Mouse (Mus musculus) hindbrain, embryonic 11.5 days (tissue): Measurements from ENCODE around the gene Megf6. TPM values are rescaled to one million over a fixed set of nuclear protein-coding genes. Genes with fewer than 3 reads are reported as not detected.
A peak's percentile ranks its signal among the peaks of the same experiment; 100 is the strongest.

Experiments used
- ATAC-seq: fragments of 200-750 bp; cut with Nextera tagmentation; 2 replicates; pipeline ENCODE4 v1.8.0; 2017; ENCODE audit warnings: mild to moderate bottlenecking, moderate TSS enrichment, moderate library complexity; ENCODE audit not compliant: low FRiP score
- DNase-seq: peaks from one replicate; pipeline ENCODE4 v3.0.0-alpha.2; 2015; ENCODE audit warnings: low spot score
- H3K27ac ChIP-seq: fragments of 300-500 bp; sonication (generic); 2 replicates; pipeline ENCODE4 v1.5.1; 2014; ENCODE audit warnings: mild to moderate bottlenecking, low read depth, low read length
- H3K27me3 ChIP-seq: fragments of 300-500 bp; sonication (generic); 2 replicates; pipeline ENCODE4 v1.6.1; 2014; ENCODE audit warnings: mild to moderate bottlenecking, low read length, moderate library complexity, mixed read lengths; ENCODE audit not compliant: control insufficient read depth, insufficient read depth
- H3K36me3 ChIP-seq: fragments of 300-500 bp; sonication (generic); 2 replicates; pipeline ENCODE4 v1.6.1; 2014; ENCODE audit warnings: mild to moderate bottlenecking, low read length, moderate library complexity, mixed read lengths; ENCODE audit not compliant: control insufficient read depth, insufficient read depth
- H3K4me1 ChIP-seq: fragments of 300-500 bp; sonication (generic); replicated peaks from 2 replicates; pipeline ENCODE4 v1.6.1; 2014; ENCODE audit warnings: low read length, mixed read lengths; ENCODE audit not compliant: control insufficient read depth, insufficient read depth
- H3K4me2 ChIP-seq: fragments of 300-500 bp; sonication (generic); replicated peaks from 2 replicates; pipeline ENCODE4 v1.6.1; 2014; ENCODE audit warnings: mild to moderate bottlenecking, low read depth, low read length
- H3K4me3 ChIP-seq: fragments of 300-500 bp; sonication (generic); 2 replicates; pipeline ENCODE4 v1.5.1; 2014; ENCODE audit warnings: low read depth, low read length
- H3K9ac ChIP-seq: fragments of 300-500 bp; sonication (generic); 2 replicates; pipeline ENCODE4 v1.6.1; 2014; ENCODE audit warnings: low read depth, low read length
- H3K9me3 ChIP-seq: fragments of 300-500 bp; sonication (generic); 2 replicates; pipeline ENCODE4 v1.6.1; 2016; ENCODE audit warnings: low read length; ENCODE audit not compliant: control insufficient read depth
- WGBS: fragments of 180-500 bp; shearing (Covaris S2); extraction: QIAGEN DNeasy Blood & Tissue Kit; methylation state at CpG from one replicate; pipeline ENCODE4 v1.1.7; 2014; 5-methylcytosine and 5-hydroxymethylcytosine counted together
- polyA plus RNA-seq: library from polyadenylated mRNA; unstranded; fragments of >200 nt; fragmentation: Nextera tagmentation; extraction: Ambion mirVana; gene quantifications from 2 replicates; pipeline ENCODE4 v1.2.1, GENCODE M21; 2014

Gene Megf6
- polyA plus RNA-seq, 1 experiment from 2014 or later = 18.2 TPM

GRCm38 (mm10) chr4:154154104-154154503 is 16.4 kb upstream of the Megf6 start:
- no peak overlapping the region for H3K4me3 ChIP-seq
- H3K27ac ChIP-seq = no peak overlapping the region
- H3K9ac ChIP-seq = no peak overlapping the region
- no peaks in the 10 kb centered on the region for H3K4me1 ChIP-seq
- H3K4me2 ChIP-seq = no peak overlapping the region
- ATAC-seq (no peak), DNase-seq (no peak)
- no peaks in the 10 kb centered on the region for H3K36me3 ChIP-seq
- no peaks in the 10 kb centered on the region for H3K9me3 ChIP-seq
- no peaks in the 10 kb centered on the region for H3K27me3 ChIP-seq
- 71% methylated on average over 11 of the region's 11 CpGs for WGBS

- no peaks in the 10 kb centered on the region for H3K36me3 ChIP-seq
- no peak for ATAC-seq
- H3K27ac ChIP-seq = no peak overlapping the region
- no peaks in the 10 kb centered on the region for H3K9me3 ChIP-seq
- 82% methylated on average over 7 of the region's 7 CpGs for WGBS
- no peaks in the 10 kb centered on the region for H3K27me3 ChIP-seq
- no peak overlapping the region for H3K9ac ChIP-seq
- no peaks in the 10 kb centered on the region for H3K4me1 ChIP-seq
- no peak overlapping the region for H3K4me2 ChIP-seq
- no peak overlapping the region for H3K4me3 ChIP-seq
- DNase-seq = no peak
These were observed 14.5 kb upstream of the Megf6 start for GRCm38 (mm10) chr4:154156050-154156449.

- H3K4me3 ChIP-seq = no peak overlapping the region
- H3K36me3 ChIP-seq = no peaks in the 10 kb centered on the region
- 93% methylated on average over 14 of the region's 14 CpGs for WGBS
- no peaks in the 10 kb centered on the region for H3K9me3 ChIP-seq
- 0 out of 2 replicates have a peak, but pooled peaks cover 3% of the 10 kb centered on the region for H3K4me1 ChIP-seq
- no peak overlapping the region for H3K27ac ChIP-seq
- no peak for DNase-seq
- H3K9ac ChIP-seq = no peak overlapping the region
- no peaks in the 10 kb centered on the region for H3K27me3 ChIP-seq
- no peak for ATAC-seq
- H3K4me2 ChIP-seq = no peak overlapping the region
These were observed 12.4 kb upstream of the Megf6 start for GRCm38 (mm10) chr4:154157970-154158662.

- no peak overlapping the region for H3K4me3 ChIP-seq
- no peak overlapping the region for H3K4me2 ChIP-seq
- H3K9ac ChIP-seq = no peak overlapping the region
- 0 out of 2 replicates have a peak, but pooled peaks cover 3% of the 10 kb centered on the region for H3K4me1 ChIP-seq
- DNase-seq (peak; percentile 93), ATAC-seq (0 out of 2 replicates have a peak, but pooled peaks have one; percentile 16)
- no peaks in the 10 kb centered on the region for H3K27me3 ChIP-seq
- H3K27ac ChIP-seq = no peak overlapping the region
- WGBS = 26% methylated on average over 6 of the region's 6 CpGs
- H3K36me3 ChIP-seq = no peaks in the 10 kb centered on the region
- H3K9me3 ChIP-seq = no peaks in the 10 kb centered on the region
These were observed 11.5 kb upstream of the Megf6 start for GRCm38 (mm10) chr4:154159002-154159401.

- H3K4me3 ChIP-seq = peak overlapping the region; percentile 89
- H3K4me1 ChIP-seq = 0 out of 2 replicates have a peak, but pooled peaks cover 3% of the 10 kb centered on the region
- H3K9ac ChIP-seq = peak overlapping the region; percentile 67
- ATAC-seq (peak; percentile 68), DNase-seq (peak; percentile 46)
- H3K27ac ChIP-seq = peak overlapping the region; percentile 71
- no peaks in the 10 kb centered on the region for H3K36me3 ChIP-seq
- WGBS = 1% methylated on average over 46 of the region's 47 CpGs
- no peaks in the 10 kb centered on the region for H3K27me3 ChIP-seq
- H3K9me3 ChIP-seq = no peaks in the 10 kb centered on the region
- H3K4me2 ChIP-seq = peak overlapping the region; percentile 70
These were observed 10.5 kb upstream of the Megf6 start for GRCm38 (mm10) chr4:154159961-154160537.

- H3K27me3 ChIP-seq = no peaks in the 10 kb centered on the region
- H3K27ac ChIP-seq = peak within 1 kb of the TSS; percentile 71
- ATAC-seq (peak; percentile 96), DNase-seq (peak; percentile 96)
- H3K4me2 ChIP-seq = peak within 1 kb of the TSS; percentile 89
- under 1% methylated on average over 73 of the region's 75 CpGs for WGBS
- H3K4me3 ChIP-seq = peak within 1 kb of the TSS; percentile 89
- 0 out of 2 replicates have a peak, but pooled peaks cover 3% of the 10 kb centered on the region for H3K4me1 ChIP-seq
- peak within 1 kb of the TSS; percentile 71 for H3K9ac ChIP-seq
- no peaks in the 10 kb centered on the region for H3K36me3 ChIP-seq
- no peaks in the 10 kb centered on the region for H3K9me3 ChIP-seq
These were observed 9.8 kb upstream of the Megf6 start, which contains the start of gene Tprgl for GRCm38 (mm10) chr4:154160538-154161390. Tprgl (minus strand) TSS chr4:154160666.

DNA sequence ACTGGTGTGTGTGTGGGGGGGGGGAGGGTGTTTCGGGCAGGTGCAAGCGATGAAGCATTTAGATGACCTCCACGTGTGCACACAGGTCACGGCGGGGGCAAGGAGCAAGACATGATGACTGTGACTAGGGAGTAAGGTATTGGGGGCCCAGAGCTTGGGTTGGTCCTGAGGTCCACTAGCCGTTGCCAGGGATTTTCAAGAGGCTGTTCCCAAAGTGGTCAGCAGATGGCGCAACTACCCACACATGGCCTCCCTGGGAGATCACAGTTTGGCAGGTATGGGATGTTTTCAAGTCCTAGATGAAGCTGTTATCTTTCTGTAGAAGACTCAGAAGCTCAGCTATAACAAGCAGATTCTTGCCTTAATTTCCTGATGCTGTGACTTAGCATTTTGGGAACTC is 7.2 kb upstream of the Megf6 start:
- Histone ChIP-seq H3K36me3 (no peaks in the 10 kb centered on the region), H3K27me3 (no peaks in the 10 kb centered on the region), H3K4me1 (0 out of 2 replicates have a peak, but pooled peaks cover 3% of the 10 kb centered on the region), H3K27ac (no peak overlapping the region), H3K9me3 (no peaks in the 10 kb centered on the region), H3K4me3 (no peak overlapping the region), H3K9ac (no peak overlapping the region), H3K4me2 (no peak overlapping the region)
- DNase-seq = peak; percentile 92
- WGBS = 20% methylated on average over 7 of the region's 7 CpGs
- ATAC-seq = no peak

DNA sequence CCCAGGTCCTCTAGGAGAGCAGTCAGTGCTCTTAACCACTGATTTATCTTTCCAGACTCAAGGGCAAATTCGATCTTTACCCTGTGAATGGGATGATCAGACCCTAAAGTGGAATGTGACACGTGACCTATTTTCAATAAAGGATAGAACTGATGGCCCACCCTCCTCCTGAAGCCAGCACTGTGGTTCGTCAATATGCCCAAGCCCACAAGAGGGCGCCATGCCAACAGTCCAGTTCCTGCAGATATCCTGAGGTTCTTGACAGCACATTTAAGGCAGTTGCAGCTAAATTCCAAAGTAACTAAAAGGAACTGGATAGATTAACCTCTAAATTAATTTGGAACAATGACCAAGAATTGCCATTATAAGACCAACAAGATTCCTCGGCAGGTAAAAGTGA is 3.5 kb upstream of the Megf6 start:
- peaks cover 5% of the 10 kb centered on the region for H3K4me1 ChIP-seq
- no peak overlapping the region for H3K9ac ChIP-seq
- no peak overlapping the region for H3K27ac ChIP-seq
- 23% methylated on average over 5 of the region's 5 CpGs for WGBS
- no peaks in the 10 kb centered on the region for H3K9me3 ChIP-seq
- H3K27me3 ChIP-seq = peaks cover 17% of the 10 kb centered on the region
- H3K36me3 ChIP-seq = no peaks in the 10 kb centered on the region
- no peak overlapping the region for H3K4me2 ChIP-seq
- DNase-seq (peak; percentile 79), ATAC-seq (no peak)
- no peak overlapping the region for H3K4me3 ChIP-seq
